Mouse (Mus musculus) ES-E14 (cell line): ENCODE measurements around the gene Tenm2.

Experiments used
- HCFC1 ChIP-seq: IDR thresholded peaks from 2 replicates; pipeline ENCODE4 v1.6.1; 2012; ENCODE audit warnings: low read length, inconsistent platforms, borderline replicate concordance; ENCODE audit not compliant: insufficient read depth
- MAFK ChIP-seq: IDR thresholded peaks from 2 replicates; pipeline ENCODE4 v1.6.1; 2014; ENCODE audit warnings: mild to moderate bottlenecking, low read depth, low read length, inconsistent platforms; ENCODE audit not compliant: insufficient read depth
- ZC3H11A ChIP-seq: IDR thresholded peaks from 2 replicates; pipeline ENCODE4 v1.6.1; 2012; ENCODE audit warnings: low read depth, mild to moderate bottlenecking, inconsistent platforms, low read length, borderline replicate concordance

DNA sequence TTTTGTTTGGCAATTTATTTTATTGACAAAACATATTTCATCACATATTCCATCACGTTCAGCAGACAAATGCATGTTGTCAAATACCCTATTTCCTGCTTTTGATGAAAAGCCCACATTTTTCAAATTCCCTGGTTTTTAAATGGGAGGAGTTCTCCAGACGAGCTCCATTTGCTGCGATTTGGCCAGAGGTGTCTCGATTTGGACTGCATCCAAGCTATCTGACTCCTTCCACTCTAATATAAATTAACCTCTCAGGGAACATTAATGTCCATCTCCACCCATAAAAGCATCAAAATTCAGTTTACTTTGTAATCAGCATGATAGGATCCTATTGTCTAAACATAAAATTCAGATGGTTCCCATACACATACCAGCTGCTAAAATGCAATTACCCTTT lies 120.6 kb downstream of the Tenm2 start:
- no peak for TF ChIP-seq MAFK
- TF ChIP-seq HCFC1 = no peak
- TF ChIP-seq ZC3H11A = no peak
